Mouse (Mus musculus) embryonic facial prominence, embryonic 12.5 days (tissue): ENCODE data around the gene Nme7. TPM values are rescaled to one million over a fixed set of nuclear protein-coding genes. Genes with fewer than 3 reads are reported as not detected.

Experiments
- ATAC-seq: fragments of 200-750 bp; cut with Nextera tagmentation; 2 replicates; pipeline ENCODE4 v1.8.0; 2017; ENCODE audit not compliant: insufficient number of reproducible peaks, insufficient read depth, low FRiP score, low TSS enrichment
- H3K27ac ChIP-seq: fragments of 300-500 bp; sonication (generic); 2 replicates; pipeline ENCODE4 v1.5.1; 2016; ENCODE audit warnings: mild to moderate bottlenecking
- H3K27me3 ChIP-seq: fragments of 300-500 bp; sonication (generic); 2 replicates; pipeline ENCODE4 v1.6.1; 2016; ENCODE audit warnings: mild to moderate bottlenecking, moderate library complexity
- H3K36me3 ChIP-seq: fragments of 300-500 bp; sonication (generic); 2 replicates; pipeline ENCODE4 v1.6.1; 2016; ENCODE audit warnings: mild to moderate bottlenecking
- H3K4me1 ChIP-seq: fragments of 300-500 bp; sonication (generic); 2 replicates; pipeline ENCODE4 v1.6.1; 2016
- H3K4me2 ChIP-seq: fragments of 300-500 bp; sonication (generic); replicated peaks from 2 replicates; pipeline ENCODE4 v1.6.1; 2016; ENCODE audit warnings: mild to moderate bottlenecking, moderate library complexity
- H3K4me3 ChIP-seq: fragments of 300-500 bp; sonication (generic); 2 replicates; pipeline ENCODE4 v1.5.1; 2016; ENCODE audit warnings: mild to moderate bottlenecking
- H3K9ac ChIP-seq: fragments of 300-500 bp; sonication (generic); 2 replicates; pipeline ENCODE4 v1.6.1; 2016; ENCODE audit warnings: mild to moderate bottlenecking, moderate library complexity
- H3K9me3 ChIP-seq: fragments of 300-500 bp; sonication (generic); 2 replicates; pipeline ENCODE4 v1.6.1; 2016; ENCODE audit warnings: mild to moderate bottlenecking, moderate library complexity
- WGBS: fragments of 180-500 bp; shearing (Covaris S2); methylation state at CpG from one replicate; pipeline ENCODE4 v1.1.7; 2016; 5-methylcytosine and 5-hydroxymethylcytosine counted together
- polyA plus RNA-seq: library from polyadenylated mRNA; unstranded; fragments of >200 nt; fragmentation: Nextera tagmentation; extraction: Ambion mirVana; gene quantifications from 2 replicates; pipeline ENCODE4 v1.2.1, GENCODE M21; 2016

The Nme7 gene
- polyA plus RNA-seq, 1 experiment from 2014 or later, result 41.0 TPM

DNA sequence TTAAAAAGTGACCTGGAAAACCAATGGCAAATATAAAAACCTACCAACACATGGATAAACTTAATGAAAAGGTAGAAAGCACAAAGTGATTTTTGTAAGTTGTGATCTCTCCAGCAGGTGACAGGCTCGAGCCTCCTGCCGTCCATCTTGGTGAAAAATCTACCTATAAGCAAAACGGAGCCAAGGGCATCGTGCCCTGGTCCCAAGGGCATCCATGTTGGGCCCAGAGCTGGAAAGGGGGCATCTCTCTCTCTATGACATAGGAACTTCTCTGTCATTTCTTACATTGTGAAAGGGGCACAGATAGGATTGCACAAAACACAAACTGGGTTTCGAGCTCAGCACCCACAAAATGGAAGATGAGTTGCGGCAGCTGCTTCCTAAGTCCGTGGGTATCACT is 151.7 kb downstream of the Nme7 start:
- Histone ChIP-seq H3K4me3 (no peak overlapping the region), H3K4me1 (peaks cover 17% of the 10 kb centered on the region), H3K27me3 (peaks cover 45% of the 10 kb centered on the region), H3K9me3 (no peaks in the 10 kb centered on the region), H3K36me3 (no peaks in the 10 kb centered on the region), H3K27ac (no peak overlapping the region), H3K4me2 (peak overlapping the region; percentile 89; the same call in 1 of the 2 replicates), H3K9ac (no peak overlapping the region)
- ATAC-seq, result no peak
- WGBS, result 68% methylated on average over 7 of the region's 7 CpGs

DNA sequence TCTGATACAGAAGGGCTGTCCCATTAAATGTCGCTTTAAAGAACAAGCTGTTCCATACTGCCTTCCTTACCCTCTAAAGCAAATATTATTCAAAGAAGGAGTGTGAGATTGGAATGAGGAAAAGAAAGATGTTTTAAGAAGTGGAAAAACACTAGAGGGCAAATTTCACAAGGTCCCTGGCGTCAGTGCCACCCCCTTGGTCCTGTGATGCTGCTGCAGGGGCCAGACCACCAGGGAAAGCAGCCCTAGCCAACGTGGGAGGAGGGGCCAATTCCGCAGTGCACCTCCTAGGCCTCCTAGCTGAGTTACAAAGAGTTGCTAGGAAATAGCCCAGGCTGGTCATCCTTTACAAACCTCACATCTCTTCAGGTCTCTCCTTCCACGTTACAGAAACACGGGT is 152.1 kb downstream of the Nme7 start:
- ATAC-seq, result no peak
- no peak overlapping the region for H3K27ac ChIP-seq
- peaks cover 48% of the 10 kb centered on the region for H3K27me3 ChIP-seq
- no peaks in the 10 kb centered on the region for H3K9me3 ChIP-seq
- H3K36me3 ChIP-seq, result no peaks in the 10 kb centered on the region
- WGBS, result 23% methylated on average over 6 of the region's 6 CpGs
- H3K4me2 ChIP-seq, result peak overlapping the region; percentile 89; the same call in 1 of the 2 replicates
- H3K4me3 ChIP-seq, result peak overlapping the region; percentile 56; the same call in 1 of the 2 replicates
- no peak overlapping the region for H3K9ac ChIP-seq
- H3K4me1 ChIP-seq, result peaks cover 17% of the 10 kb centered on the region

GRCm38 (mm10) chr1:164456731-164457130 is 152.8 kb downstream of the Nme7 start:
- 10% methylated on average over 8 of the region's 8 CpGs for WGBS
- Histone ChIP-seq H3K36me3 (no peaks in the 10 kb centered on the region), H3K4me2 (peak overlapping the region; percentile 89), H3K4me3 (peak overlapping the region; percentile 56), H3K9ac (no peak overlapping the region), H3K27me3 (peaks cover 55% of the 10 kb centered on the region), H3K9me3 (no peaks in the 10 kb centered on the region), H3K27ac (no peak overlapping the region), H3K4me1 (peaks cover 17% of the 10 kb centered on the region)
- ATAC-seq, result no peak

DNA sequence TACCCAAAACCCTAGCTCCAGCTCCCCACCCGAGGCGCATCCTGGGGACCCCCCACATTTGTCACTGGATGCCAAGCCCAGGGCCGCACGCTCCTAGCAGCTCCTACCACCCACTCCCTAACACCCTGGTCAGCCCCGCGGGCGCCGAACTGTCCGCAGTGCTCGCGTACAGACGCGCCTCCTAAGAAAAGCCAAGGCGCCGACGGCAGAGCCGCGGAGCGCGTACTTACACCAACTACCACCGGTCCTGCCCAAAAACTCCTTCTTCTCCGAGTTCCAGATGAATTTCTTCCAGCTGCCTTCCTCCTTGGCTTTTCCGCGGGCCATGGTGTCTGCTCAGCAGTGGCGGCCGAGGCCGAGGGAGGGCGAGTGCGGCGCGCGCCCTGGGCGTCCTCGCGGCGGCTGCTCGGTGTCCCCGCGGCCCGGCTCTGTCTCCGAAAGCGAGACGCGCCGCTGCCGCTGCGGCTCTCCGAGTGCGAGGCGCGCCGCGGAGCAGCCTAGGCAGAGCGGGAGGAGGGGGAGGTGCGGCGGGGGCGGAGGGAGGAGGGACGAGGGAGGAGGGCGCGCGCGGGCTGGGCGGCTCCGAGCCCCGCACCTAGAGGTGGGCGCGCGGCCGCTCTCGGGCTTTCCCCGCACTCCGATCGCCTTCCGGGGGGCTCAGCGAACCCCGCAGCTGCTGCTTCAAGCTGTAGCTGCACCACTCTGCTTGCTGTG is 153.8 kb downstream of the Nme7 start:
- H3K4me3 ChIP-seq, result peak overlapping the region; percentile 56
- peaks cover 57% of the 10 kb centered on the region for H3K27me3 ChIP-seq
- no peaks in the 10 kb centered on the region for H3K36me3 ChIP-seq
- H3K4me1 ChIP-seq, result peaks cover 17% of the 10 kb centered on the region
- peak; percentile 79 for ATAC-seq
- H3K27ac ChIP-seq, result 0 out of 2 replicates have a peak overlapping the region, but pooled peaks have one; percentile 41
- H3K9me3 ChIP-seq, result no peaks in the 10 kb centered on the region
- peak overlapping the region; percentile 43 for H3K9ac ChIP-seq
- WGBS, result under 1% methylated on average over 76 of the region's 76 CpGs
- H3K4me2 ChIP-seq, result peak overlapping the region; percentile 89

DNA sequence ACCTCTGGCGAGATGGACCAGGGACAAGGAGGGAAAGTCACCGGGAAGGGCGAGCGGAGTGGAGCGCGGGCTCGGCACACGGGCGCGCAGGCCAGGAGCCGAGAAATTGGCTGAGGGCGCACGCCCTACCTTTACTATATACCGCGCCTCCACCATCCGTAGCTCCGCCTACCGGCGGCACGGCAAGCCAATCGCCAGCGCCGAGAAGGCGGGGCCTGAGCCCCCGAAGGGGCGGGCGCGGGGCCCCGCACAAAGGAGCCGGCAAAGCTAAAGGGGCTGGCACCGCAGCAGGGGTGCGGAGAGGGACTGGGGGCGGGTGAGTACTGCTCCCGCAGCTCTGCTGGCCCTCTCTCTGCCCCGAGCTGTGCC is 154.3 kb downstream of the Nme7 start, which contains the start of gene Atp1b1:
TSS of gene Atp1b1 (minus strand) at position 111 of the 369 bp plus-strand sequence.
- H3K4me3 ChIP-seq, result peak within 1 kb of the TSS; percentile 56
- 0 out of 2 replicates have a peak within 1 kb of the TSS, but pooled peaks have one; percentile 41 for H3K27ac ChIP-seq
- peak; percentile 97 for ATAC-seq
- under 1% methylated on average over 29 of the region's 35 CpGs for WGBS
- H3K9ac ChIP-seq, result peak within 1 kb of the TSS; percentile 43
- peak within 1 kb of the TSS; percentile 89 for H3K4me2 ChIP-seq
- H3K27me3 ChIP-seq, result peaks cover 57% of the 10 kb centered on the region
- peaks cover 17% of the 10 kb centered on the region for H3K4me1 ChIP-seq
- no peaks in the 10 kb centered on the region for H3K36me3 ChIP-seq
- no peaks in the 10 kb centered on the region for H3K9me3 ChIP-seq

GRCm38 (mm10) chr1:164458621-164459051 is 154.7 kb downstream of the Nme7 start:
- H3K36me3 ChIP-seq, result no peaks in the 10 kb centered on the region
- H3K4me3 ChIP-seq, result peak overlapping the region; percentile 56
- WGBS, result 2% methylated on average over 22 of the region's 22 CpGs
- H3K9ac ChIP-seq, result no peak overlapping the region
- peaks cover 57% of the 10 kb centered on the region for H3K27me3 ChIP-seq
- no peaks in the 10 kb centered on the region for H3K9me3 ChIP-seq
- peak overlapping the region; percentile 89 for H3K4me2 ChIP-seq
- peaks cover 17% of the 10 kb centered on the region for H3K4me1 ChIP-seq
- no peak; the same call in none of the 2 replicates for ATAC-seq
- no peak overlapping the region for H3K27ac ChIP-seq

DNA sequence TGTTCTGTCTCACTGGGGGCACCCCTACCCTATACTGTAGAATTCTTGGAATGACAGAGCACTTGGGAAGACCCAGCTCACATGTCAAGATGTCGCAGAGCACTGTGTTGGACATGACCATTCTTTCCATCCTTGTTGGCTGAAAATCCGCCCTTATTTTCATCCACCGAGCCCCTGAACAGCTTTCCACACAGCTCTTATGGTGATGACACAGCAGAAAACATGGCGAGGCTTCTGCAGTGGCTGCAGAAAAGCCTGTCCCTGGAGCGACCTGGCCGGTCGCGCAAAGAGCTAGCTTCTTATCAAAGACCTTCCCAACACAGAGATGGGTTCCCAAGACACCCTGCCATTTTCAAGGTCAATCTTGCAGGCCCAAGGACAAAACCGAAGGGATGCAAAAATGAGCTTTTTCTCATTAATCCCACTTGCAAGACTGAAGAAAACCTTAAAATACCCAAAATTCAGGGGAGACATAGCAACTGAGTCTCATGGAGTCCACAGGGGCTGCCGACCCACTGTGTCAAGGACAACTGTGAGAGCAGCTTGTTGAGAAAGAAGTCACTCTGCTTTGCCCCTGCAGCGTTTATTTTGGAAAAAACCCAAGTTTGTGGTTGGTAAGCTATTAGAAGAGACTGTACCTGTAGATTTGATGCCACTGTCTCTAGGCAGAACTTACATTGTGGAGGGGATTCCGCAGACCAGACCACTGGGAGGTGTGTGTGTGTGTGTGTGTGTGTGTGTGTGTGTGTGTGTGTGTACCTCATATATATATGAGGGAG is 155.4 kb downstream of the Nme7 start:
- Histone ChIP-seq H3K4me3 (peak overlapping the region; percentile 56; the same call in 1 of the 2 replicates), H3K27me3 (peaks cover 54% of the 10 kb centered on the region)
- WGBS, result 56% methylated on average over 12 of the region's 12 CpGs

GRCm38 (mm10) chr1:164460921-164461697 is 157.2 kb downstream of the Nme7 start:
- H3K9ac ChIP-seq, result no peak overlapping the region
- no peak overlapping the region for H3K27ac ChIP-seq
- no peaks in the 10 kb centered on the region for H3K36me3 ChIP-seq
- no peak overlapping the region for H3K4me3 ChIP-seq
- H3K4me1 ChIP-seq, result peaks cover 6% of the 10 kb centered on the region
- ATAC-seq, result no peak
- 72% methylated on average over 13 of the region's 13 CpGs for WGBS
- no peaks in the 10 kb centered on the region for H3K9me3 ChIP-seq
- peaks cover 45% of the 10 kb centered on the region for H3K27me3 ChIP-seq
- H3K4me2 ChIP-seq, result no peak overlapping the region

More for the DNA sequence above, 155.4 kb downstream of the Nme7 start:
- Histone ChIP-seq H3K9me3 (no peaks in the 10 kb centered on the region), H3K27ac (no peak overlapping the region), H3K9ac (no peak overlapping the region), H3K4me2 (peak overlapping the region; percentile 89), H3K36me3 (no peaks in the 10 kb centered on the region), H3K4me1 (peaks cover 15% of the 10 kb centered on the region)
- ATAC-seq, result no peak

DNA sequence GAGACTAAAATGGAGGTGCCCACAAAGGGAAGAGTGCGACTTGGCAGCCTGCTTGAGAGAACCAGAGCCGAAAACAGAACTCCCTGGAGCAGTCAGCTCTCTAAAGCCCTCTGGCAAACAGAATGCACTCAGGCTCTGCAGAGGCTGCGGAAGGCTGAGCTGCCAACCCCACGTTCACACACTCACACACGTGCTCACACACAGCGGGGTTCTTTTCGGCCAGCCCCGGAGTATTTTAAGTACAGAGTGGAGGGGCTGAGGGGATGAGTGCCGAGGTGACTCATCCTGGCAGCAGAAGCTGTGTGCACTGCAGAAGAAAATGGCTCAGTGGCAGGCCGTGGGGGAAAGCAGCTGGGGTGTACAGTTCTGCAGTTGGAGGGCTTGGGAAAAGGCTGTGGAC is 157.8 kb downstream of the Nme7 start:
- peaks cover 6% of the 10 kb centered on the region for H3K4me1 ChIP-seq
- WGBS, result 43% methylated on average over 10 of the region's 10 CpGs
- H3K9me3 ChIP-seq, result no peaks in the 10 kb centered on the region
- no peak overlapping the region for H3K27ac ChIP-seq
- no peak overlapping the region for H3K9ac ChIP-seq
- no peak overlapping the region for H3K4me3 ChIP-seq
- H3K4me2 ChIP-seq, result no peak overlapping the region
- peaks cover 39% of the 10 kb centered on the region for H3K27me3 ChIP-seq
- no peaks in the 10 kb centered on the region for H3K36me3 ChIP-seq
- no peak for ATAC-seq

GRCm38 (mm10) chr1:164467406-164467805 is 163.5 kb downstream of the Nme7 start:
- Histone ChIP-seq H3K36me3 (no peaks in the 10 kb centered on the region), H3K9me3 (no peaks in the 10 kb centered on the region), H3K4me2 (no peak overlapping the region), H3K27ac (no peak overlapping the region), H3K4me1 (no peaks in the 10 kb centered on the region), H3K27me3 (no peaks in the 10 kb centered on the region), H3K4me3 (no peak overlapping the region), H3K9ac (no peak overlapping the region)
- WGBS, result 92% methylated on average over 10 of the region's 10 CpGs
- ATAC-seq, result no peak

- ATAC-seq, result no peak
- H3K4me2 ChIP-seq, result no peak overlapping the region
- H3K27ac ChIP-seq, result no peak overlapping the region
- 86% methylated on average over 8 of the region's 8 CpGs for WGBS
- H3K4me1 ChIP-seq, result no peaks in the 10 kb centered on the region
- H3K36me3 ChIP-seq, result no peaks in the 10 kb centered on the region
- H3K9me3 ChIP-seq, result no peaks in the 10 kb centered on the region
- no peak overlapping the region for H3K4me3 ChIP-seq
- no peaks in the 10 kb centered on the region for H3K27me3 ChIP-seq
- no peak overlapping the region for H3K9ac ChIP-seq
Measured at GRCm38 (mm10) chr1:164468329-164468728, 164.4 kb downstream of the Nme7 start.
